Mouse (Mus musculus): Measurements from ENCODE around the gene Ntpcr. TPM values are rescaled to one million over a fixed set of nuclear protein-coding genes. Genes with fewer than 3 reads are reported as not detected.

Gene Ntpcr
- polyA plus RNA-seq, 1 experiment from 2014 or later = 29.3 TPM

DNA sequence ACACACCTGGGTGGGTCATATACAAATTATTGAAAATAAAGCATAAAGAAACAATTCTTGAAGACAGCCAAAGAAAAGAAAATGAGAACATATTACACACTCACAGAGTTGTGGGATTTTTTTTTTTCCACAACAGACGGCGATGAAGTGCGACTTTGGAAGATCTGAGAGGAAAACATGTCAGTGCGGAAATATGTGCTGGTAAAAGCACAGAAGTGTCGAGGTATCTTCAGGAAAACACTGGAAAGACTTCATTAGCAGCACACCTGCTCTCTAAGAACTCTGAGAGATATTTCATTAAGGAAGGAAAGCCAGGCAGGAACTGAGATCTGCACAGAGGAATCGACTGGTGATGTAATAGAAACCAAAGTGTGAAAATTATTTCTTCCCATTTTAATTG lies 33.8 kb upstream of the Ntpcr start:
- 86% methylated on average over 6 of the region's 6 CpGs for WGBS
- Histone ChIP-seq H3K4me1 (ENCODE audit: control insufficient read depth, insufficient read depth, low read length) (no peaks in the 10 kb centered on the region), H3K4me2 (ENCODE audit: low read length) (no peak overlapping the region), H3K4me3 (replicated peaks; ENCODE audit: low read depth, low read length) (no peak overlapping the region), H3K27ac (replicated peaks; ENCODE audit: low read depth, low read length) (no peak overlapping the region), H3K9ac (replicated peaks; ENCODE audit: low read length) (no peak overlapping the region), H3K27me3 (ENCODE audit: control insufficient read depth, insufficient read depth, low read length) (no peaks in the 10 kb centered on the region), H3K9me3 (ENCODE audit: control insufficient read depth, low read length) (no peaks in the 10 kb centered on the region), H3K36me3 (ENCODE audit: control insufficient read depth, insufficient read depth, low read length) (no peaks in the 10 kb centered on the region)
- ATAC-seq (ENCODE audit: low FRiP score, low TSS enrichment) (no peak), DNase-seq (no peak)

DNA sequence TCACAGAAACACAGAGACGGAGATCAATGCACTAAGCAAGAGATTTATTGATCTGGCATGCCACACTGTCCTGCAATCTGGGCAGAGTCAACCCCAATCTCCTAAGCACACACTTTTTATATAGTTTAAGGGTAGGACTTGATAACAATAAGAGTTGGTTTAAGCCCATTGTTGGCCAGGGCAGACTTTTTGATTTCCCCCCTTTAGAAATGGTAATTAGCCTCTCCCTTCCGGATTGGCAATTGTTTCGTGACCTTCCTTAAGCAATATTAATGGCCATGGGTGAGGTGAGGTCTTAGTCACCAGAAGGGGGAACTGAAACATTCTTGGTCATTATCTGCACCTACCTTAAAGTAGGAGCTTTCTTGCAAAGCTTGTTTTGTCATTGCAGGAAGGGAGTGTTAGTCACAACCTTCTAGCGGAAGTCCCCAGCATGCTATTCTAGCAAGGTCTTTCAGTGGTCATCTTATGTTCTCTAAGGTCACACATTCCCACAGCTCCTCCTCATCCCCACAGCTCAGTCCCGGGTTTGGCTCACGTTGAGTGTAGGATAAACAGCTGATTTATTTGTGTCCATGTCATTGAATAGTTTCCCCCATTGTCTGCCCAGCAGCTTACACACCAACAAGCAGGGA lies 30.3 kb upstream of the Ntpcr start:
- no peak overlapping the region for H3K4me2 ChIP-seq (ENCODE audit: low read length)
- 67% methylated on average over 6 of the region's 6 CpGs for WGBS
- H3K36me3 ChIP-seq (ENCODE audit: control insufficient read depth, insufficient read depth, low read length) = no peaks in the 10 kb centered on the region
- no peak overlapping the region for H3K9ac ChIP-seq (replicated peaks; ENCODE audit: low read length)
- H3K4me1 ChIP-seq (ENCODE audit: control insufficient read depth, insufficient read depth, low read length) = no peaks in the 10 kb centered on the region
- H3K27ac ChIP-seq (replicated peaks; ENCODE audit: low read depth, low read length) = no peak overlapping the region
- H3K27me3 ChIP-seq (ENCODE audit: control insufficient read depth, insufficient read depth, low read length) = no peaks in the 10 kb centered on the region
- DNase-seq (no peak), ATAC-seq (ENCODE audit: low FRiP score, low TSS enrichment) (no peak)
- no peaks in the 10 kb centered on the region for H3K9me3 ChIP-seq (ENCODE audit: control insufficient read depth, low read length)
- H3K4me3 ChIP-seq (replicated peaks; ENCODE audit: low read depth, low read length) = no peak overlapping the region

DNA sequence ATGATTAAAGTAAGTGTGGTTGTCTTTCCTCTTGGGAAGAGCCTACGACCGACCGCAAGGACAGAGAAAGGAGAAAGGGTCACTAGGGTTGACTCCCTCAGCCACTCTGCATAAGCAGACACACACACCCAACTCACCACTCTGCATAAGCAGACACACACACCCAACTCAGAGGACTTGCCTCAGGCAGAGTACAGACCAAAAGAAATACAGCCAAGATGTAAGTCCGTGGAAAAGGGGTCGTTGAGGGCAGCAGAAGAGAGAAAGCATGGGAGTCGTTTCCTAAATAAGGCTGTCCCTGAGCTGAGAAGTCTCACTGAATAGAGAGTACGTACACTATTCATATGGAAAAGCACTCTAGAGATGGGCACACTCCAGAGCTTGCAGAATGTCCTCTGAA lies 29.4 kb upstream of the Ntpcr start:
- Histone ChIP-seq H3K4me2 (ENCODE audit: low read length) (no peak overlapping the region), H3K27me3 (ENCODE audit: control insufficient read depth, insufficient read depth, low read length) (no peaks in the 10 kb centered on the region), H3K4me1 (ENCODE audit: control insufficient read depth, insufficient read depth, low read length) (no peaks in the 10 kb centered on the region), H3K36me3 (ENCODE audit: control insufficient read depth, insufficient read depth, low read length) (no peaks in the 10 kb centered on the region), H3K9ac (replicated peaks; ENCODE audit: low read length) (no peak overlapping the region), H3K27ac (replicated peaks; ENCODE audit: low read depth, low read length) (no peak overlapping the region), H3K9me3 (ENCODE audit: control insufficient read depth, low read length) (no peaks in the 10 kb centered on the region), H3K4me3 (replicated peaks; ENCODE audit: low read depth, low read length) (no peak overlapping the region)
- WGBS = 81% methylated on average over 7 of the region's 7 CpGs
- no peak for DNase-seq
- ATAC-seq (ENCODE audit: low FRiP score, low TSS enrichment) = no peak

DNA sequence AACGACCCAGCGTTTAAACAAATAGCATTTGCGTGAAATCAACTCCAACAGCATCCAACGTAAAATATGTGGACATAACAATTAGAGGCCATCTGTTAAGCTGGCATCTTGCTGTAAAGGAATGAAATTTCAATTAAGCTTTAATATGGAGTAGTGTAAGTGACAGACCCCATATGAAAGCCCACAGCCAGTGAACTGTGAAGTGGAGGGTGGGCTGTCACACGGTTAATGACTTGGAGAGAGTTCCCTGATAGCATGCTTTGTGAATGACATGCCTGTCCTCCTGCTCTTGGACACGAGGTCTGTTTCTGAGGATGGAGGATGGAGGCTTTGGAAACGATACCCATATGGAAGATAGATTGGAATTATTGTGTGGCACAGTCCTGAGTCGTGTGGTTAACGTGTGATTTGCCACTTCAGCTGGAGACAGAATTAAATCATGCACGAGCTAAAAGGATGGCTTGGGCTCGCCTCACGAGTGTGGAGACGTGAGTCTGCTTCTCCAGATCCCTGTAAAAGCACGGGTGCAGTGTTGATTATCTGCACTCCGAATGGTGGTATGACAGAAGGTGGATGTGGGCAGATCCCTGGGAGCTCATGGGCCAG lies 26.8 kb upstream of the Ntpcr start:
- 69% methylated on average over 15 of the region's 15 CpGs for WGBS
- H3K36me3 ChIP-seq (ENCODE audit: control insufficient read depth, insufficient read depth, low read length) = no peaks in the 10 kb centered on the region
- H3K9ac ChIP-seq (replicated peaks; ENCODE audit: low read length) = no peak overlapping the region
- H3K27me3 ChIP-seq (ENCODE audit: control insufficient read depth, insufficient read depth, low read length) = no peaks in the 10 kb centered on the region
- H3K4me1 ChIP-seq (ENCODE audit: control insufficient read depth, insufficient read depth, low read length) = no peaks in the 10 kb centered on the region
- no peaks in the 10 kb centered on the region for H3K9me3 ChIP-seq (ENCODE audit: control insufficient read depth, low read length)
- no peak overlapping the region for H3K4me2 ChIP-seq (ENCODE audit: low read length)
- no peak for ATAC-seq (ENCODE audit: low FRiP score, low TSS enrichment)
- DNase-seq = no peak
- H3K27ac ChIP-seq (replicated peaks; ENCODE audit: low read depth, low read length) = no peak overlapping the region
- H3K4me3 ChIP-seq (replicated peaks; ENCODE audit: low read depth, low read length) = no peak overlapping the region

DNA sequence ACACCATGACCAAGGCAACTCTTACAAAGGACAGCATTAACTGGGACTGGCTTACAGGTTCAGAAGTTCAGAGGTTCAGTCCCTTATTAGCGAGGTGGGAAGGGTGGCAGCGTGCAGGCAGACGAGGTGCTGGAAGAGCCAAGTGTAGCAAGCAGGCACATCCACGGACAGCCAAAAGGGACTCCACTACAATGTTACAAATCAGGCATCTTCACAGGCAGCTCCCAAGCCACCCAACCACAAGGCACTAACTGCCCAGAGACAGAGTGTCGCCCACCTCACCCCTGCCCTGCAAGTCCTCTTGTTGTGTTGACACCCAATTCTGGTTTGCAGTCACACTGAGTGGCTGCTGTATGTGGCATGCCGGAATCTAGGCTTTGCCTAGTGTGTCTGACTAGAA lies 25.3 kb upstream of the Ntpcr start:
- Histone ChIP-seq H3K4me1 (ENCODE audit: control insufficient read depth, insufficient read depth, low read length) (no peaks in the 10 kb centered on the region), H3K4me3 (replicated peaks; ENCODE audit: low read depth, low read length) (no peak overlapping the region), H3K27ac (replicated peaks; ENCODE audit: low read depth, low read length) (no peak overlapping the region), H3K4me2 (ENCODE audit: low read length) (no peak overlapping the region), H3K9me3 (ENCODE audit: control insufficient read depth, low read length) (no peaks in the 10 kb centered on the region), H3K27me3 (ENCODE audit: control insufficient read depth, insufficient read depth, low read length) (no peaks in the 10 kb centered on the region), H3K36me3 (ENCODE audit: control insufficient read depth, insufficient read depth, low read length) (no peaks in the 10 kb centered on the region), H3K9ac (replicated peaks; ENCODE audit: low read length) (no peak overlapping the region)
- ATAC-seq (ENCODE audit: low FRiP score, low TSS enrichment) (no peak), DNase-seq (no peak)
- 87% methylated on average over 6 of the region's 6 CpGs for WGBS

DNA sequence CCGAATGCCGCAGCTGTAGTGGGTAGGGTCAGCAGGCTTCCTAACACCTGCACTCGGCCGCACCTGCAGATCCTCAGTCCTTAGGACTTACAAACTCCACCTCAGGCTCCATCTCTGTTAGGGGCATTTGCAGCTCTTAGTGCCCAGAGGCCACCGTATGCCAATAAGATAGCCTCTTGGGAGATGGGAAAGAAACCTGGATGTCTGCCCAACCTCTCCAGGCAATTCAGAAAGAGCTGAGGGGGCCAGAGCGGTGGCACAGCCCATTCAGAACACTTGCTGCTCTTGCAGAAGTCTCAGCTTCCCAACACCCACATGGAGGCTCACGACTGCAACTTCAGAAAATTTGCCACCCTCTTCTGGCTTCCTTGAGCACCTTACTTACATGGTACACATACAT lies 23.9 kb upstream of the Ntpcr start:
- Histone ChIP-seq H3K4me3 (replicated peaks; ENCODE audit: low read depth, low read length) (no peak overlapping the region), H3K9ac (replicated peaks; ENCODE audit: low read length) (no peak overlapping the region), H3K36me3 (ENCODE audit: control insufficient read depth, insufficient read depth, low read length) (no peaks in the 10 kb centered on the region), H3K4me2 (ENCODE audit: low read length) (no peak overlapping the region), H3K27ac (replicated peaks; ENCODE audit: low read depth, low read length) (no peak overlapping the region), H3K9me3 (ENCODE audit: control insufficient read depth, low read length) (no peaks in the 10 kb centered on the region), H3K4me1 (ENCODE audit: control insufficient read depth, insufficient read depth, low read length) (no peaks in the 10 kb centered on the region), H3K27me3 (ENCODE audit: control insufficient read depth, insufficient read depth, low read length) (no peaks in the 10 kb centered on the region)
- DNase-seq (peak; percentile 37), ATAC-seq (ENCODE audit: low FRiP score, low TSS enrichment) (no peak)
- 85% methylated on average over 7 of the region's 7 CpGs for WGBS

DNA sequence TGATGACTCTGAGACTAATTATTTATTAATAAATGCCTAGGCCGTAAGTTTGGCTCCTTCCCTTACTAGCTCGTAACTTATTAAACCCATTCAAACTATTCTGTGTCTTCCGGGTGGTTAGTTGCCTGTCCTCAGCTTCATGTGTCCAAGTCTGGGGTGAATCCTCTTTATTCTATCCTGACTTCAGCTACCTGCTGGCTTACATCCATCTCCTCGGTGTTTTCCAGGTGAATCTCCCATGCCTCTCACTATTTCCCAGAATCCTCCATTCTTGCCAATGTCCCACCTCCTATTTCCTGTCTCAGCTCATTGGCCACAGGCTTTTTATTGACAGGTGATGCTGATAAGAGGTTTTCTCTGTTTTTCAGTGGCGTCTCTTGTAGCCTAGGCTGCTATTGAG lies 20.6 kb upstream of the Ntpcr start:
- Histone ChIP-seq H3K4me2 (ENCODE audit: low read length) (no peak overlapping the region), H3K4me3 (replicated peaks; ENCODE audit: low read depth, low read length) (no peak overlapping the region), H3K36me3 (ENCODE audit: control insufficient read depth, insufficient read depth, low read length) (no peaks in the 10 kb centered on the region), H3K27ac (replicated peaks; ENCODE audit: low read depth, low read length) (no peak overlapping the region), H3K9ac (replicated peaks; ENCODE audit: low read length) (no peak overlapping the region), H3K9me3 (ENCODE audit: control insufficient read depth, low read length) (no peaks in the 10 kb centered on the region), H3K4me1 (ENCODE audit: control insufficient read depth, insufficient read depth, low read length) (no peaks in the 10 kb centered on the region), H3K27me3 (ENCODE audit: control insufficient read depth, insufficient read depth, low read length) (no peaks in the 10 kb centered on the region)
- WGBS = 90% methylated on average over 5 of the region's 5 CpGs
- ATAC-seq (ENCODE audit: low FRiP score, low TSS enrichment) (no peak), DNase-seq (no peak)

DNA sequence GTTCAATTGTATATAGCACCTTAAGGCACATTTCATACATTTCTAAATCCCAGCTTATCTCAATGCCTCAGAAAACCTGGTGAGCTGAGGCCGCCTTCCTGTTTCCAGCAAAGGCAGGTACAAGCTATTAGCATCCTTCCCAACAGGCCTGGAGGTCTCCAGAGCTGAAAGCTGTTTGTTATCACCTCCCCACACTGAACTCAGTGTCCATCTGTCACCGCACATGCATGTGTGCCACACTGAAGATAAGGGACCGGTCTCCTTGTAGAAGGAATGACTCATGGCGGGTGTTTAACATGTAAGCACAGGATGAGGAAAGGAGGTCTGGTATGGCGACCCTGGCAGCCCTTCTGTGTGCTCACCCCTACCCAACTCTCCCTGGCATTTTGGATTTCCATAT lies 18.2 kb upstream of the Ntpcr start:
- H3K4me1 ChIP-seq (ENCODE audit: control insufficient read depth, insufficient read depth, low read length) = peaks cover 3% of the 10 kb centered on the region; the same call in 1 of the 2 replicates
- no peaks in the 10 kb centered on the region for H3K27me3 ChIP-seq (ENCODE audit: control insufficient read depth, insufficient read depth, low read length)
- no peak overlapping the region for H3K27ac ChIP-seq (replicated peaks; ENCODE audit: low read depth, low read length)
- no peak overlapping the region for H3K4me2 ChIP-seq (ENCODE audit: low read length)
- DNase-seq (no peak), ATAC-seq (ENCODE audit: low FRiP score, low TSS enrichment) (no peak)
- WGBS = 90% methylated on average over 5 of the region's 5 CpGs
- no peak overlapping the region for H3K4me3 ChIP-seq (replicated peaks; ENCODE audit: low read depth, low read length)
- H3K36me3 ChIP-seq (ENCODE audit: control insufficient read depth, insufficient read depth, low read length) = no peaks in the 10 kb centered on the region
- no peaks in the 10 kb centered on the region for H3K9me3 ChIP-seq (ENCODE audit: control insufficient read depth, low read length)
- no peak overlapping the region for H3K9ac ChIP-seq (replicated peaks; ENCODE audit: low read length)

DNA sequence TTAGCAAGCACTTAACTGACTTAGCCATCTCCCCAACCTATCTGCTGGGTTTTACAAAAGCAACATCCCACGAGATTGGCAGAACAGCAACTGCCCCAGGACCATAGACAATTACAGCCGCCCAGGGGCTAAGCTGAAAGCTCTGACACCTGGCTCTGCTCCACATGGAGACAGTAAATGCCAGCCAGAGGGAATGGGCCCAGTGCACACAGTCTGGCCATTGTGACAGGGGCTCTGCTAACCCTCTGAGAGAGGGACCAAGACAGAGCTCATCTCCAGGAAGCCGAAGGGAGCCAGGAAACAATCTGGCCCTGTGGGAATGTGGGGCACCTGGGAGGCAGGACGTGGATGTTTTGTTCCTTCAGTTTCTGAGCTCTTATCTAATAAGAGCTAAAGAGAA lies 13.6 kb upstream of the Ntpcr start:
- Histone ChIP-seq H3K4me2 (ENCODE audit: low read length) (no peak overlapping the region), H3K4me1 (ENCODE audit: control insufficient read depth, insufficient read depth, low read length) (peaks cover 5% of the 10 kb centered on the region; the same call in 1 of the 2 replicates), H3K27me3 (ENCODE audit: control insufficient read depth, insufficient read depth, low read length) (no peaks in the 10 kb centered on the region), H3K36me3 (ENCODE audit: control insufficient read depth, insufficient read depth, low read length) (no peaks in the 10 kb centered on the region), H3K4me3 (replicated peaks; ENCODE audit: low read depth, low read length) (no peak overlapping the region), H3K27ac (replicated peaks; ENCODE audit: low read depth, low read length) (0 out of 2 replicates have a peak overlapping the region, but pooled peaks have one; percentile 22), H3K9me3 (ENCODE audit: control insufficient read depth, low read length) (no peaks in the 10 kb centered on the region), H3K9ac (replicated peaks; ENCODE audit: low read length) (no peak overlapping the region)
- DNase-seq (peak; percentile 37), ATAC-seq (ENCODE audit: low FRiP score, low TSS enrichment) (no peak)
- WGBS = 22% methylated on average over 4 of the region's 4 CpGs

Measured in midbrain, embryonic 14.5 days (tissue).